Mouse (Mus musculus) liver, embryonic 14.5 days (tissue): ENCODE measurements at regions not wholly inside any gene's neighbourhood (a gene's known extent, or its start where the extent isn't known, plus 50 kb on each side); places are given as distances from the start of the nearest gene placed in this dataset.

Experiments used
- CTCF ChIP-seq: IDR thresholded peaks from 2 replicates; pipeline ENCODE4 v1.5.1; 2016; ENCODE audit warnings: antibody characterized with exemption, low read depth, control low read depth
- EP300 ChIP-seq: IDR thresholded peaks from 2 replicates; pipeline ENCODE4 v1.6.1; 2016; ENCODE audit warnings: antibody characterized with exemption, low read depth

- TF ChIP-seq CTCF, result no peak
- no peak for TF ChIP-seq EP300
Observed at GRCm38 (mm10) chr12:30472743-30473472, 99.7 kb upstream of the Sntg2 start.
